Mouse (Mus musculus) stomach, postnatal 0 days (tissue): Measurements from ENCODE around the gene Slc17a3.

Source experiments
- CTCF ChIP-seq: IDR thresholded peaks from 2 replicates; pipeline ENCODE4 v1.5.1; 2016; ENCODE audit warnings: antibody characterized with exemption, low read depth, mild to moderate bottlenecking, moderate library complexity
- EP300 ChIP-seq: optimal IDR thresholded peaks from 2 replicates; pipeline ENCODE3; 2016; ENCODE audit warnings: antibody characterized with exemption

- TF ChIP-seq CTCF (no peak), EP300 (no peak)
Measured at GRCm38 (mm10) chr13:23820179-23820940, 18.9 kb upstream of the Slc17a3 start.
